Mouse (Mus musculus) stomach, postnatal 0 days (tissue): Measurements from ENCODE around the gene Mesp2. TPM values are rescaled to one million over a fixed set of nuclear protein-coding genes. Genes with fewer than 3 reads are reported as not detected.

Experiments used
- ATAC-seq: fragments of 200-750 bp; cut with Nextera tagmentation; 2 replicates; pipeline ENCODE4 v1.8.0; 2017; ENCODE audit not compliant: low FRiP score, low TSS enrichment
- DNase-seq: peaks from one replicate; pipeline ENCODE4 v3.0.0-alpha.2; 2016; ENCODE audit warnings: low spot score
- H3K27ac ChIP-seq: fragments of 300-500 bp; sonication (generic); replicated peaks from 2 replicates; pipeline ENCODE4 v1.5.1; 2014; ENCODE audit warnings: mild to moderate bottlenecking, control low read depth
- H3K27me3 ChIP-seq: fragments of 300-500 bp; sonication (generic); 2 replicates; pipeline ENCODE4 v1.6.1; 2014; ENCODE audit warnings: low read length; ENCODE audit not compliant: control insufficient read depth, insufficient read depth
- H3K36me3 ChIP-seq: fragments of 300-500 bp; sonication (generic); 2 replicates; pipeline ENCODE4 v1.6.1; 2014; ENCODE audit warnings: low read length, mixed read lengths; ENCODE audit not compliant: control insufficient read depth, insufficient read depth
- H3K4me1 ChIP-seq: fragments of 300-500 bp; sonication (generic); replicated peaks from 2 replicates; pipeline ENCODE4 v1.6.1; 2014; ENCODE audit warnings: antibody characterized with exemption; ENCODE audit not compliant: control insufficient read depth, insufficient read depth
- H3K4me2 ChIP-seq: fragments of 300-500 bp; sonication (generic); replicated peaks from 2 replicates; pipeline ENCODE4 v1.6.1; 2014; ENCODE audit warnings: low read depth, mild to moderate bottlenecking, control low read depth, moderate library complexity
- H3K4me3 ChIP-seq: fragments of 300-500 bp; sonication (generic); 2 replicates; pipeline ENCODE4 v1.5.1; 2014; ENCODE audit warnings: low read depth, low read length, control low read depth
- H3K9ac ChIP-seq: fragments of 300-500 bp; sonication (generic); 2 replicates; pipeline ENCODE4 v1.6.1; 2014; ENCODE audit warnings: mild to moderate bottlenecking, low read length, control low read depth, mixed read lengths
- H3K9me3 ChIP-seq: fragments of 300-500 bp; sonication (generic); 2 replicates; pipeline ENCODE4 v1.6.1; 2016; ENCODE audit warnings: low read length; ENCODE audit not compliant: control insufficient read depth
- CTCF ChIP-seq: IDR thresholded peaks from 2 replicates; pipeline ENCODE4 v1.5.1; 2016; ENCODE audit warnings: antibody characterized with exemption, low read depth, mild to moderate bottlenecking, moderate library complexity
- EP300 ChIP-seq: optimal IDR thresholded peaks from 2 replicates; pipeline ENCODE3; 2016; ENCODE audit warnings: antibody characterized with exemption
- WGBS: fragments of 180-500 bp; shearing (Covaris S2); extraction: QIAGEN DNeasy Blood & Tissue Kit; methylation state at CpG from one replicate; pipeline ENCODE4 v1.1.7; 2014; 5-methylcytosine and 5-hydroxymethylcytosine counted together
- polyA plus RNA-seq: library from polyadenylated mRNA; unstranded; fragments of >200 nt; fragmentation: Nextera tagmentation; extraction: Ambion mirVana; gene quantifications from 2 replicates; pipeline ENCODE4 v1.2.1, GENCODE M21; 2015

The Mesp2 gene
- polyA plus RNA-seq, 1 experiment from 2014 or later, result 1.5 TPM

GRCm38 (mm10) chr7:79801391-79801790 lies 9.1 kb upstream of the Mesp2 start:
- 73% methylated on average over 11 of the region's 11 CpGs for WGBS
- H3K27me3 ChIP-seq, result no peaks in the 10 kb centered on the region
- no peaks in the 10 kb centered on the region for H3K9me3 ChIP-seq
- H3K9ac ChIP-seq, result no peak overlapping the region
- DNase-seq, result no peak
- H3K27ac ChIP-seq, result no peak overlapping the region
- no peak for ATAC-seq
- H3K36me3 ChIP-seq, result no peaks in the 10 kb centered on the region
- no peak overlapping the region for H3K4me2 ChIP-seq
- no peak overlapping the region for H3K4me3 ChIP-seq
- H3K4me1 ChIP-seq, result no peaks in the 10 kb centered on the region
- TF ChIP-seq EP300 (no peak), CTCF (no peak)

DNA sequence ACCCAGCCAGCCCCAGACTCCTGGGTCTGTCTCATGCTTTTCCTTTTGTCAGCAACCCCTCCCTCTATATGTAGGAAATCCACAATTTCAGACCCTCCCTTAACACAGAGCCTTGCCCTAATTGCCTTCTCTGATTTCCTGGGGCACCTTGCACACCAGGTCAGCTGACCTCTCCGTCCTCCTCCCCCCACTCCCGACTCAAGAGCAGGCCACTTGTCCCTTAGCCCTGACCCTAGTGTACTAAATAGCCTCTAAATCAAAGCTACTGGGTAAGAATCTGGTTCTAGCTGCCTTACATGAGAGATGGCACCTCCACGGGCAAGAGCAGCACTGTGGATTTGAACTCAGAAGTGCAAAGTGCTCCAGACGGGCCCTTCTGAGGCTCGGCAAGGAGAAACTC lies 8.5 kb upstream of the Mesp2 start:
- Histone ChIP-seq H3K36me3 (no peaks in the 10 kb centered on the region), H3K4me1 (no peaks in the 10 kb centered on the region), H3K9ac (no peak overlapping the region), H3K27me3 (no peaks in the 10 kb centered on the region), H3K4me3 (no peak overlapping the region), H3K27ac (no peak overlapping the region), H3K4me2 (no peak overlapping the region), H3K9me3 (no peaks in the 10 kb centered on the region)
- no peak for DNase-seq
- no peak for TF ChIP-seq EP300
- TF ChIP-seq CTCF, result no peak
- WGBS, result 69% methylated on average over 5 of the region's 5 CpGs
- ATAC-seq, result no peak

- Histone ChIP-seq H3K9me3 (no peaks in the 10 kb centered on the region), H3K4me2 (no peak overlapping the region), H3K27me3 (no peaks in the 10 kb centered on the region), H3K4me1 (no peaks in the 10 kb centered on the region), H3K36me3 (no peaks in the 10 kb centered on the region), H3K4me3 (no peak overlapping the region), H3K27ac (no peak overlapping the region), H3K9ac (no peak overlapping the region)
- TF ChIP-seq CTCF, result no peak
- ATAC-seq (no peak), DNase-seq (peak; percentile 63)
- WGBS, result 35% methylated on average over 2 of the region's 2 CpGs
Observed at GRCm38 (mm10) chr7:79803887-79804286, 6.6 kb upstream of the Mesp2 start.

GRCm38 (mm10) chr7:79808561-79808960 lies 2.0 kb upstream of the Mesp2 start:
- H3K36me3 ChIP-seq, result no peaks in the 10 kb centered on the region
- DNase-seq, result no peak
- H3K9me3 ChIP-seq, result no peaks in the 10 kb centered on the region
- no peak overlapping the region for H3K4me2 ChIP-seq
- H3K27me3 ChIP-seq, result no peaks in the 10 kb centered on the region
- TF ChIP-seq CTCF (no peak), EP300 (no peak)
- H3K9ac ChIP-seq, result no peak overlapping the region
- H3K27ac ChIP-seq, result no peak overlapping the region
- WGBS, result 73% methylated on average over 7 of the region's 7 CpGs
- no peak overlapping the region for H3K4me3 ChIP-seq
- no peaks in the 10 kb centered on the region for H3K4me1 ChIP-seq
- ATAC-seq, result no peak

GRCm38 (mm10) chr7:79813409-79813808 lies 2.9 kb downstream of the Mesp2 start:
- ATAC-seq, result no peak
- no peak for DNase-seq
- no peak overlapping the region for H3K27ac ChIP-seq
- H3K27me3 ChIP-seq, result no peaks in the 10 kb centered on the region
- H3K4me1 ChIP-seq, result no peaks in the 10 kb centered on the region
- no peaks in the 10 kb centered on the region for H3K9me3 ChIP-seq
- no peak for TF ChIP-seq CTCF
- TF ChIP-seq EP300, result no peak
- H3K4me3 ChIP-seq, result no peak overlapping the region
- H3K9ac ChIP-seq, result no peak overlapping the region
- WGBS, result 63% methylated on average over 1 of the region's 1 CpGs
- H3K36me3 ChIP-seq, result no peaks in the 10 kb centered on the region
- H3K4me2 ChIP-seq, result no peak overlapping the region

- 19% methylated on average over 6 of the region's 6 CpGs for WGBS
- no peaks in the 10 kb centered on the region for H3K9me3 ChIP-seq
- H3K4me2 ChIP-seq, result no peak overlapping the region
- H3K9ac ChIP-seq, result no peak overlapping the region
- ATAC-seq, result no peak
- no peak for DNase-seq
- H3K27ac ChIP-seq, result no peak overlapping the region
- H3K4me1 ChIP-seq, result no peaks in the 10 kb centered on the region
- no peak overlapping the region for H3K4me3 ChIP-seq
- no peaks in the 10 kb centered on the region for H3K36me3 ChIP-seq
- H3K27me3 ChIP-seq, result no peaks in the 10 kb centered on the region
- TF ChIP-seq CTCF, result no peak
- no peak for TF ChIP-seq EP300
Observed at GRCm38 (mm10) chr7:79818321-79818720, 7.8 kb downstream of the Mesp2 start.

- H3K9ac ChIP-seq, result no peak overlapping the region
- H3K36me3 ChIP-seq, result no peaks in the 10 kb centered on the region
- no peaks in the 10 kb centered on the region for H3K9me3 ChIP-seq
- H3K27me3 ChIP-seq, result no peaks in the 10 kb centered on the region
- no peak for ATAC-seq
- TF ChIP-seq EP300 (no peak), CTCF (no peak)
- H3K4me3 ChIP-seq, result no peak overlapping the region
- no peaks in the 10 kb centered on the region for H3K4me1 ChIP-seq
- DNase-seq, result no peak
- WGBS, result 36% methylated on average over 4 of the region's 4 CpGs
- H3K27ac ChIP-seq, result no peak overlapping the region
- no peak overlapping the region for H3K4me2 ChIP-seq
Observed at GRCm38 (mm10) chr7:79819515-79819914, 9.0 kb downstream of the Mesp2 start.
